Mouse (Mus musculus): ENCODE measurements at regions not wholly inside any gene's neighbourhood (a gene's known extent, or its start where the extent isn't known, plus 50 kb on each side); places are given as distances from the start of the nearest gene placed in this dataset.

GRCm38 (mm10) chr6:103320550-103320949 lies 189.8 kb upstream of the Chl1 start:
- H3K4me3 ChIP-seq (ENCODE audit: low read depth, low read length), result no peak overlapping the region
- H3K27ac ChIP-seq (ENCODE audit: low read depth, low read length), result no peak overlapping the region
- no peak for DNase-seq (ENCODE audit: low spot score, missing footprints)
- ATAC-seq (ENCODE audit: low FRiP score), result no peak
- H3K4me1 ChIP-seq (ENCODE audit: control insufficient read depth, insufficient read depth, low read length), result no peaks in the 10 kb centered on the region
- 76% methylated on average over 4 of the region's 4 CpGs for WGBS
- peaks cover 3% of the 10 kb centered on the region; the same call in 1 of the 2 replicates for H3K27me3 ChIP-seq (ENCODE audit: control insufficient read depth, insufficient read depth, low read length)
- no peaks in the 10 kb centered on the region for H3K36me3 ChIP-seq (ENCODE audit: control insufficient read depth, insufficient read depth, low read length)
- no peaks in the 10 kb centered on the region for H3K9me3 ChIP-seq (ENCODE audit: control insufficient read depth, low read length)
- H3K9ac ChIP-seq (ENCODE audit: low read length), result no peak overlapping the region
- no peak overlapping the region for H3K4me2 ChIP-seq

- no peak for ATAC-seq (ENCODE audit: low FRiP score)
- no peak overlapping the region for H3K4me2 ChIP-seq
- 88% methylated on average over 2 of the region's 2 CpGs for WGBS
- no peak for DNase-seq (ENCODE audit: low spot score, missing footprints)
- H3K36me3 ChIP-seq (ENCODE audit: control insufficient read depth, insufficient read depth, low read length), result no peaks in the 10 kb centered on the region
- H3K27me3 ChIP-seq (ENCODE audit: control insufficient read depth, insufficient read depth, low read length), result peaks cover 3% of the 10 kb centered on the region; the same call in 1 of the 2 replicates
- no peaks in the 10 kb centered on the region for H3K4me1 ChIP-seq (ENCODE audit: control insufficient read depth, insufficient read depth, low read length)
- H3K9me3 ChIP-seq (ENCODE audit: control insufficient read depth, low read length), result no peaks in the 10 kb centered on the region
- no peak overlapping the region for H3K27ac ChIP-seq (ENCODE audit: low read depth, low read length)
- no peak overlapping the region for H3K4me3 ChIP-seq (ENCODE audit: low read depth, low read length)
- no peak overlapping the region for H3K9ac ChIP-seq (ENCODE audit: low read length)
These were observed 189.3 kb upstream of the Chl1 start for GRCm38 (mm10) chr6:103321058-103321457.

- no peaks in the 10 kb centered on the region for H3K4me1 ChIP-seq (ENCODE audit: control insufficient read depth, insufficient read depth, low read length)
- H3K4me2 ChIP-seq, result no peak overlapping the region
- H3K4me3 ChIP-seq (ENCODE audit: low read depth, low read length), result no peak overlapping the region
- no peak overlapping the region for H3K9ac ChIP-seq (ENCODE audit: low read length)
- no peaks in the 10 kb centered on the region for H3K9me3 ChIP-seq (ENCODE audit: control insufficient read depth, low read length)
- H3K27me3 ChIP-seq (ENCODE audit: control insufficient read depth, insufficient read depth, low read length), result no peaks in the 10 kb centered on the region
- no peak for ATAC-seq (ENCODE audit: low FRiP score)
- DNase-seq (ENCODE audit: low spot score, missing footprints), result no peak
- H3K27ac ChIP-seq (ENCODE audit: low read depth, low read length), result no peak overlapping the region
- H3K36me3 ChIP-seq (ENCODE audit: control insufficient read depth, insufficient read depth, low read length), result no peaks in the 10 kb centered on the region
These were observed 187.9 kb upstream of the Chl1 start for GRCm38 (mm10) chr6:103322442-103322841.

GRCm38 (mm10) chr6:103335683-103336082 lies 174.7 kb upstream of the Chl1 start:
- DNase-seq (ENCODE audit: low spot score, missing footprints) (no peak), ATAC-seq (ENCODE audit: low FRiP score) (no peak)
- Histone ChIP-seq H3K27me3 (ENCODE audit: control insufficient read depth, insufficient read depth, low read length) (no peaks in the 10 kb centered on the region), H3K4me1 (ENCODE audit: control insufficient read depth, insufficient read depth, low read length) (no peaks in the 10 kb centered on the region), H3K36me3 (ENCODE audit: control insufficient read depth, insufficient read depth, low read length) (no peaks in the 10 kb centered on the region), H3K4me3 (ENCODE audit: low read depth, low read length) (no peak overlapping the region), H3K9me3 (ENCODE audit: control insufficient read depth, low read length) (no peaks in the 10 kb centered on the region), H3K9ac (ENCODE audit: low read length) (no peak overlapping the region), H3K27ac (ENCODE audit: low read depth, low read length) (no peak overlapping the region), H3K4me2 (no peak overlapping the region)

- Histone ChIP-seq H3K4me1 (ENCODE audit: control insufficient read depth, insufficient read depth, low read length) (no peaks in the 10 kb centered on the region), H3K4me2 (no peak overlapping the region), H3K36me3 (ENCODE audit: control insufficient read depth, insufficient read depth, low read length) (no peaks in the 10 kb centered on the region), H3K9ac (ENCODE audit: low read length) (no peak overlapping the region), H3K27ac (ENCODE audit: low read depth, low read length) (no peak overlapping the region), H3K27me3 (ENCODE audit: control insufficient read depth, insufficient read depth, low read length) (no peaks in the 10 kb centered on the region), H3K4me3 (ENCODE audit: low read depth, low read length) (no peak overlapping the region), H3K9me3 (ENCODE audit: control insufficient read depth, low read length) (no peaks in the 10 kb centered on the region)
- no peak for DNase-seq (ENCODE audit: low spot score, missing footprints)
- WGBS, result 75% methylated on average over 7 of the region's 7 CpGs
- ATAC-seq (ENCODE audit: low FRiP score), result no peak
These were observed 170.2 kb upstream of the Chl1 start for GRCm38 (mm10) chr6:103339961-103340732.

- no peak overlapping the region for H3K4me3 ChIP-seq (ENCODE audit: low read depth, low read length)
- H3K27ac ChIP-seq (ENCODE audit: low read depth, low read length), result no peak overlapping the region
- H3K36me3 ChIP-seq (ENCODE audit: control insufficient read depth, insufficient read depth, low read length), result no peaks in the 10 kb centered on the region
- H3K9ac ChIP-seq (ENCODE audit: low read length), result no peak overlapping the region
- DNase-seq (ENCODE audit: low spot score, missing footprints), result no peak
- 65% methylated on average over 5 of the region's 5 CpGs for WGBS
- ATAC-seq (ENCODE audit: low FRiP score), result no peak
- no peaks in the 10 kb centered on the region for H3K9me3 ChIP-seq (ENCODE audit: control insufficient read depth, low read length)
- no peaks in the 10 kb centered on the region for H3K27me3 ChIP-seq (ENCODE audit: control insufficient read depth, insufficient read depth, low read length)
- H3K4me2 ChIP-seq, result no peak overlapping the region
- H3K4me1 ChIP-seq (ENCODE audit: control insufficient read depth, insufficient read depth, low read length), result no peaks in the 10 kb centered on the region
These were observed 166.9 kb upstream of the Chl1 start for GRCm38 (mm10) chr6:103343515-103343914.

- Histone ChIP-seq H3K9ac (ENCODE audit: low read length) (no peak overlapping the region), H3K27me3 (ENCODE audit: control insufficient read depth, insufficient read depth, low read length) (no peaks in the 10 kb centered on the region), H3K4me2 (no peak overlapping the region), H3K4me3 (ENCODE audit: low read depth, low read length) (no peak overlapping the region), H3K27ac (ENCODE audit: low read depth, low read length) (no peak overlapping the region), H3K9me3 (ENCODE audit: control insufficient read depth, low read length) (no peaks in the 10 kb centered on the region), H3K4me1 (ENCODE audit: control insufficient read depth, insufficient read depth, low read length) (no peaks in the 10 kb centered on the region), H3K36me3 (ENCODE audit: control insufficient read depth, insufficient read depth, low read length) (no peaks in the 10 kb centered on the region)
- DNase-seq (ENCODE audit: low spot score, missing footprints) (no peak), ATAC-seq (ENCODE audit: low FRiP score) (no peak)
- WGBS, result 86% methylated on average over 2 of the region's 2 CpGs
These were observed 166.0 kb upstream of the Chl1 start for GRCm38 (mm10) chr6:103344413-103344812.

- no peak for ATAC-seq (ENCODE audit: low FRiP score)
- Histone ChIP-seq H3K4me2 (no peak overlapping the region), H3K9me3 (ENCODE audit: control insufficient read depth, low read length) (no peaks in the 10 kb centered on the region), H3K4me3 (ENCODE audit: low read depth, low read length) (no peak overlapping the region), H3K4me1 (ENCODE audit: control insufficient read depth, insufficient read depth, low read length) (no peaks in the 10 kb centered on the region), H3K36me3 (ENCODE audit: control insufficient read depth, insufficient read depth, low read length) (no peaks in the 10 kb centered on the region), H3K9ac (ENCODE audit: low read length) (no peak overlapping the region), H3K27ac (ENCODE audit: low read depth, low read length) (no peak overlapping the region), H3K27me3 (ENCODE audit: control insufficient read depth, insufficient read depth, low read length) (no peaks in the 10 kb centered on the region)
- DNase-seq (ENCODE audit: low spot score, missing footprints), result no peak
- 89% methylated on average over 3 of the region's 3 CpGs for WGBS
These were observed 165.2 kb upstream of the Chl1 start for GRCm38 (mm10) chr6:103345195-103345594.

GRCm38 (mm10) chr6:103352405-103353124 lies 157.8 kb upstream of the Chl1 start:
- ATAC-seq (ENCODE audit: low FRiP score) (no peak), DNase-seq (ENCODE audit: low spot score, missing footprints) (no peak)
- no peaks in the 10 kb centered on the region for H3K9me3 ChIP-seq (ENCODE audit: control insufficient read depth, low read length)
- no peaks in the 10 kb centered on the region for H3K36me3 ChIP-seq (ENCODE audit: control insufficient read depth, insufficient read depth, low read length)
- WGBS, result 83% methylated on average over 3 of the region's 3 CpGs
- no peaks in the 10 kb centered on the region for H3K4me1 ChIP-seq (ENCODE audit: control insufficient read depth, insufficient read depth, low read length)
- no peak overlapping the region for H3K4me2 ChIP-seq
- H3K27me3 ChIP-seq (ENCODE audit: control insufficient read depth, insufficient read depth, low read length), result no peaks in the 10 kb centered on the region
- no peak overlapping the region for H3K27ac ChIP-seq (ENCODE audit: low read depth, low read length)
- no peak overlapping the region for H3K9ac ChIP-seq (ENCODE audit: low read length)
- H3K4me3 ChIP-seq (ENCODE audit: low read depth, low read length), result no peak overlapping the region

Measured in midbrain, embryonic 11.5 days (tissue).